Mouse (Mus musculus) intestine, postnatal 0 days (tissue): ENCODE results near the gene Cds1. TPM values are rescaled to one million over a fixed set of nuclear protein-coding genes. Genes with fewer than 3 reads are reported as not detected.
A peak's percentile ranks its signal among the peaks of the same experiment; 100 is the strongest.

Source experiments
- ATAC-seq: fragments of 200-750 bp; cut with Nextera tagmentation; 2 replicates; pipeline ENCODE4 v1.8.0; 2017; ENCODE audit warnings: mild to moderate bottlenecking, moderate TSS enrichment, moderate library complexity
- H3K27ac ChIP-seq: fragments of 300-500 bp; sonication (generic); 2 replicates; pipeline ENCODE4 v1.5.1; 2014; ENCODE audit warnings: mild to moderate bottlenecking, low read depth, low read length, moderate library complexity
- H3K27me3 ChIP-seq: fragments of 300-500 bp; sonication (generic); replicated peaks from 2 replicates; pipeline ENCODE4 v1.6.1; 2014; ENCODE audit warnings: low read length, mixed read lengths; ENCODE audit not compliant: control insufficient read depth, insufficient read depth
- H3K36me3 ChIP-seq: fragments of 300-500 bp; sonication (generic); 2 replicates; pipeline ENCODE4 v1.6.1; 2014; ENCODE audit warnings: mild to moderate bottlenecking, moderate library complexity; ENCODE audit not compliant: control insufficient read depth, insufficient read depth
- H3K4me1 ChIP-seq: fragments of 300-500 bp; sonication (generic); replicated peaks from 2 replicates; pipeline ENCODE4 v1.6.1; 2014; ENCODE audit warnings: antibody characterized with exemption, low read length, mixed read lengths; ENCODE audit not compliant: control insufficient read depth, insufficient read depth
- H3K4me2 ChIP-seq: fragments of 300-500 bp; sonication (generic); replicated peaks from 2 replicates; pipeline ENCODE4 v1.6.1; 2014; ENCODE audit warnings: low read depth, mild to moderate bottlenecking, moderate library complexity
- H3K4me3 ChIP-seq: fragments of 300-500 bp; sonication (generic); 2 replicates; pipeline ENCODE4 v1.5.1; 2014; ENCODE audit warnings: low read depth, low read length
- H3K9ac ChIP-seq: fragments of 300-500 bp; sonication (generic); 2 replicates; pipeline ENCODE4 v1.6.1; 2014; ENCODE audit warnings: mild to moderate bottlenecking, low read depth, low read length
- H3K9me3 ChIP-seq: fragments of 300-500 bp; sonication (generic); 2 replicates; pipeline ENCODE4 v1.6.1; 2016; ENCODE audit warnings: mixed run types; ENCODE audit not compliant: control insufficient read depth
- CTCF ChIP-seq: sonication (generic); IDR thresholded peaks from 2 replicates; pipeline ENCODE4 v1.5.1; 2016; ENCODE audit warnings: low read depth, mild to moderate bottlenecking, control low read depth, antibody characterized with exemption, moderate library complexity
- WGBS: fragments of 180-500 bp; shearing (Covaris S2); extraction: QIAGEN DNeasy Blood & Tissue Kit; methylation state at CpG from one replicate; pipeline ENCODE4 v1.1.7; 2014; 5-methylcytosine and 5-hydroxymethylcytosine counted together
- polyA plus RNA-seq: library from polyadenylated mRNA; unstranded; fragments of >200 nt; fragmentation: Nextera tagmentation; extraction: Ambion mirVana; gene quantifications from 2 replicates; pipeline ENCODE4 v1.2.1, GENCODE M21; 2015

Cds1 gene
- polyA plus RNA-seq, 1 experiment from 2014 or later: 32.2 TPM

- Histone ChIP-seq H3K27me3 (no peaks in the 10 kb centered on the region), H3K27ac (peak overlapping the region; percentile 71; the same call in 1 of the 2 replicates), H3K9ac (no peak overlapping the region), H3K9me3 (no peaks in the 10 kb centered on the region), H3K36me3 (no peaks in the 10 kb centered on the region), H3K4me1 (peaks cover 2% of the 10 kb centered on the region; the same call in 1 of the 2 replicates), H3K4me3 (no peak overlapping the region), H3K4me2 (peak overlapping the region; percentile 3; the same call in 1 of the 2 replicates)
- 68% methylated on average over 6 of the region's 6 CpGs for WGBS
- no peak for TF ChIP-seq CTCF
- no peak for ATAC-seq
These were observed 2.6 kb downstream of the Cds1 start for GRCm38 (mm10) chr5:101767486-101767885.

- Histone ChIP-seq H3K27me3 (no peaks in the 10 kb centered on the region), H3K4me1 (peaks cover 2% of the 10 kb centered on the region; the same call in 1 of the 2 replicates), H3K9me3 (no peaks in the 10 kb centered on the region), H3K36me3 (no peaks in the 10 kb centered on the region), H3K4me2 (peak overlapping the region; percentile 3), H3K27ac (peak overlapping the region; percentile 71), H3K4me3 (no peak overlapping the region), H3K9ac (no peak overlapping the region)
- TF ChIP-seq CTCF: no peak
- WGBS: 53% methylated on average over 7 of the region's 7 CpGs
- ATAC-seq: peak; percentile 62
These were observed 3.6 kb downstream of the Cds1 start for GRCm38 (mm10) chr5:101768558-101768957.

GRCm38 (mm10) chr5:101772621-101773020 lies 7.7 kb downstream of the Cds1 start:
- H3K4me2 ChIP-seq: no peak overlapping the region
- H3K9ac ChIP-seq: no peak overlapping the region
- H3K27ac ChIP-seq: no peak overlapping the region
- peaks cover 2% of the 10 kb centered on the region; the same call in 1 of the 2 replicates for H3K4me1 ChIP-seq
- no peaks in the 10 kb centered on the region for H3K27me3 ChIP-seq
- H3K9me3 ChIP-seq: no peaks in the 10 kb centered on the region
- H3K36me3 ChIP-seq: no peaks in the 10 kb centered on the region
- TF ChIP-seq CTCF: no peak
- no peak for ATAC-seq
- no peak overlapping the region for H3K4me3 ChIP-seq
- 79% methylated on average over 9 of the region's 9 CpGs for WGBS

GRCm38 (mm10) chr5:101775262-101775661 lies 10.3 kb downstream of the Cds1 start:
- Histone ChIP-seq H3K36me3 (no peaks in the 10 kb centered on the region), H3K4me2 (no peak overlapping the region), H3K4me3 (no peak overlapping the region), H3K9me3 (no peaks in the 10 kb centered on the region), H3K9ac (no peak overlapping the region), H3K4me1 (0 out of 2 replicates have a peak, but pooled peaks cover 4% of the 10 kb centered on the region), H3K27me3 (no peaks in the 10 kb centered on the region), H3K27ac (no peak overlapping the region)
- no peak for ATAC-seq
- no peak for TF ChIP-seq CTCF
- 92% methylated on average over 8 of the region's 8 CpGs for WGBS

GRCm38 (mm10) chr5:101776528-101776927 lies 11.6 kb downstream of the Cds1 start:
- Histone ChIP-seq H3K4me3 (no peak overlapping the region), H3K36me3 (no peaks in the 10 kb centered on the region), H3K27me3 (no peaks in the 10 kb centered on the region), H3K4me2 (no peak overlapping the region), H3K27ac (no peak overlapping the region), H3K9me3 (no peaks in the 10 kb centered on the region), H3K9ac (no peak overlapping the region), H3K4me1 (0 out of 2 replicates have a peak, but pooled peaks cover 4% of the 10 kb centered on the region)
- ATAC-seq: no peak
- 82% methylated on average over 8 of the region's 8 CpGs for WGBS
- TF ChIP-seq CTCF: no peak

- Histone ChIP-seq H3K4me1 (0 out of 2 replicates have a peak, but pooled peaks cover 4% of the 10 kb centered on the region), H3K4me2 (no peak overlapping the region), H3K9ac (no peak overlapping the region), H3K36me3 (no peaks in the 10 kb centered on the region), H3K4me3 (no peak overlapping the region), H3K27me3 (no peaks in the 10 kb centered on the region), H3K27ac (no peak overlapping the region), H3K9me3 (no peaks in the 10 kb centered on the region)
- TF ChIP-seq CTCF: no peak
- 78% methylated on average over 15 of the region's 15 CpGs for WGBS
- no peak for ATAC-seq
These were observed 14.5 kb downstream of the Cds1 start for GRCm38 (mm10) chr5:101779376-101779863.
